Mouse (Mus musculus) lung, adult 2 months (tissue): Measurements from ENCODE around the gene Slc38a3. TPM values are rescaled to one million over a fixed set of nuclear protein-coding genes. Genes with fewer than 3 reads are reported as not detected.

ENCODE experiments used
- DNase-seq: peaks from one replicate; pipeline ENCODE4 v3.0.0; 2022
- H3K4me1 ChIP-seq: fragments of 200-500 bp; 2 replicates; pipeline ENCODE4 v1.6.1; 2011; ENCODE audit warnings: low read length; ENCODE audit not compliant: control insufficient read depth, insufficient read depth
- H3K4me3 ChIP-seq: fragments of 200-500 bp; replicated peaks from 2 replicates; pipeline ENCODE3; 2011; ENCODE audit warnings: low read depth, mild to moderate bottlenecking, control low read depth, low read length; ENCODE audit errors: extremely low read depth
- CTCF ChIP-seq: fragments of 200-500 bp; IDR thresholded peaks from 2 replicates; pipeline ENCODE4 v1.5.1; 2011; ENCODE audit warnings: mild to moderate bottlenecking, low read length, control low read depth; ENCODE audit not compliant: insufficient read depth
- POLR2A ChIP-seq: fragments of 200-500 bp; IDR thresholded peaks from 2 replicates; pipeline ENCODE4 v1.6.1; 2011; ENCODE audit warnings: low read depth, mild to moderate bottlenecking, control low read depth, low read length, borderline replicate concordance; ENCODE audit errors: extremely low read depth
- WGBS: fragments of 180-500 bp; shearing (Covaris S2); methylation state at CpG from one replicate; pipeline ENCODE4 v1.1.7; 2018; 5-methylcytosine and 5-hydroxymethylcytosine counted together
- polyA plus RNA-seq: library from polyadenylated mRNA; depleted of rRNA; stranded (reverse); fragments of >200 nt; gene quantifications from 2 replicates; pipeline ENCODE4 v1.2.3, GENCODE M21; 2012

Slc38a3 gene
- polyA plus RNA-seq, 1 experiment: 16.1 TPM

DNA sequence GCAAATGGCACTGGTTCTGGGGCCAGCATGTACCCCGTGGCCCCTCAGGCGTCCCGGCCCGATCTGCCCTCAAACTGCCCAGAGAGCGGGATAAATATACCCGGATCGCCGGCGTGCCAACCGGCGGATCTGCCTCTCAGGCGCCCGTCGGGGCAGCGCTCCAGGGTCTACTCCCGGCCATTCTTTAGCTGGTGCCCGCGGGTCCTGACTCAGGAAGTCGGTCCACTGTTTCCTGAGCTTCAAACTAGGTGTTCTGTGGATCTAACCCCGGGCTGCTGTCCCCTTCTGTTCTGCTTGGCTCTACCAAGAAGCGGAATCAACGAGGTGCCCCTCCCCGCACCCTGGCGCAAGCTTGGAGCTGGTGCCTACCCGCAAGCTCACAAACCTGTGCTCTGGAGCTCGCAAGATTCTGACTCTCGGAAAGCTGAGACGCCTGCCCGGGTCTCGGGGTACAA lies 2.6 kb downstream of the Slc38a3 start:
- WGBS: 2% methylated on average over 30 of the region's 30 CpGs
- TF ChIP-seq CTCF: no peak
- no peak for TF ChIP-seq POLR2A
- H3K4me1 ChIP-seq: peaks cover 3% of the 10 kb centered on the region; the same call in 1 of the 2 replicates
- H3K4me3 ChIP-seq: no peak overlapping the region
- no peak for DNase-seq

DNA sequence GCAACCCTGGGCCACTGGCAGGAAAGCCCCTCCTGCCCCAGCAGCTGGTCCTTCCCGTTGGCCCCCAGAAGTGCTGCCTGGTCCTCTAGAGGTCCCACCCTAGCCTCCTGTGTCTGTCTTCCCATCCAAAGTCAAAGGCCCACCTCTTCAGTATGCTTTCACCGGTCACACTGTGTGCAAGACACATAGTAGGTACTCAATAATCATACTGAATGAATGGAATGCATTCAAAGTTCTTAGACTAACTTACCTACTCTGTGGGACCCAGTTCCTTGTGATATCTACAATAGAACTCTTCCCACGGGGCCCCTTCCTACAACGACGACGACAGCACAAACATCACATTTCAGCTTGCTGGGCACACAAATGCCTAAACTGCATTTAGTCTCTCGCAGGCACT lies 4.0 kb downstream of the Slc38a3 start:
- DNase-seq: no peak
- H3K4me1 ChIP-seq: peaks cover 3% of the 10 kb centered on the region; the same call in 1 of the 2 replicates
- whole genome bisulfite sequencing: 77% methylated on average over 7 of the region's 7 CpGs
- no peak overlapping the region for H3K4me3 ChIP-seq
- TF ChIP-seq POLR2A (no peak), CTCF (no peak)

DNA sequence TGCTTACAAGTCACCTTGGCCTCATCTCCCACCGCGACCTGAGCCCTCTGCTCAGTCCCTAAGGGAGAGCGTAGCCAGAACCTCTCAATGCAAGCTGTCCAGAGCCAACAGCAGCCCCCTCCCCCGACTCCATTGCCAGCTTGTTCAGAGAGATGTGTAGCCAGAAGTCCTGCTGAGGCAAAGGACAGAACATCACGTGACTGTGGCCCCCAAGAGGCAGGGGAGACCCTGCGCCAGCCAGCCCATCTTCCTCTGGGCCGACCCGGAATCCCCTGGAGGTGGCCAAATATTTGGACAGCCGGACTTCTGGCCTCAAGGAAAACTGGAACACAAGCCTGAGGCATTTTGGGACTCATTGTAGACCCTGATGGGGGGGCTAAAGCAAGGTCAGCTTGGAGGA lies 5.8 kb downstream of the Slc38a3 start:
- Histone ChIP-seq H3K4me1 (peaks cover 3% of the 10 kb centered on the region; the same call in 1 of the 2 replicates), H3K4me3 (no peak overlapping the region)
- DNase-seq: no peak
- TF ChIP-seq POLR2A: no peak
- TF ChIP-seq CTCF: no peak
- WGBS: 70% methylated on average over 9 of the region's 9 CpGs

DNA sequence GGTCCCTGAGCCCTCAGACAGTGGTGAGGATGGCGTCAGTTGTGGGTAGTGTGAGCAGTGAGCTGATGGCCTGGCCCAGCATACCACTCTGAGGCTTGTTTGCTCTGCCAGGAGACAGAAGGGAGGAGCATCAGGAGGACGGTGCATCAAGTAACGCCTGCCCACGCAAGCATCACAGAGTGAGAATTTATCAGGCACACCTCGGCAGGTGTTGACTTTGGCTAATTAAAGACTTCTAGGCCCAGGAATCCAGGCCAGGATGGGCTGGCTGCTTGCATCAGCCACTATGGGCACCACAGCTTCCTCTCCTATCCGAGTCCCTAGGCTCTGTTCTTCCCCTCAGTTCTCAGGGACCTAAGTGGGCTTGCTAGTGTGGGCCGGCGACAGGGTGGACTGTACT lies 7.0 kb downstream of the Slc38a3 start:
- Histone ChIP-seq H3K4me3 (no peak overlapping the region), H3K4me1 (peaks cover 3% of the 10 kb centered on the region; the same call in 1 of the 2 replicates)
- WGBS: 82% methylated on average over 8 of the region's 8 CpGs
- TF ChIP-seq POLR2A (no peak), CTCF (no peak)
- DNase-seq: no peak

DNA sequence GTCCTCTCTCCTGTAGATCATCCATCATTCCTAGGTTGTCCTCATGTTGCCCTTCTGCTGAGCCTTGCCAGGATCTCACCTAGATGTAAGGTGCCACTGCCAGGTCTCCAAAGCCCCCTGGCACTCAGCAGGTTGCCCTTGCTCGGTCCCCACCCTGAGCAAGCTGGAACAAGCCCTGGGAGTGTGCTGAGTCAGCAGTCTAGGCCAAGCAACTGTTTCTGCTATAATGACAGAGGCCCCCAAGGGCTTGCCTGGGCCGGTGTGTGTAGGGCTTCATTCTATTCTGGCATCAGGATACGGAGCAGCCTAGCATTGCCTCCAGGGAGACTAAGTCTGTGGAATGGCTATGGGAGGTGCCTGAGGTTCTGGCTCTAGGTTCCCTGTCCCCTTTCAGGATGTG lies 8.6 kb downstream of the Slc38a3 start:
- no peak for DNase-seq
- TF ChIP-seq CTCF: no peak
- TF ChIP-seq POLR2A: no peak
- 76% methylated on average over 3 of the region's 3 CpGs for WGBS
- Histone ChIP-seq H3K4me3 (no peak overlapping the region), H3K4me1 (no peaks in the 10 kb centered on the region)

DNA sequence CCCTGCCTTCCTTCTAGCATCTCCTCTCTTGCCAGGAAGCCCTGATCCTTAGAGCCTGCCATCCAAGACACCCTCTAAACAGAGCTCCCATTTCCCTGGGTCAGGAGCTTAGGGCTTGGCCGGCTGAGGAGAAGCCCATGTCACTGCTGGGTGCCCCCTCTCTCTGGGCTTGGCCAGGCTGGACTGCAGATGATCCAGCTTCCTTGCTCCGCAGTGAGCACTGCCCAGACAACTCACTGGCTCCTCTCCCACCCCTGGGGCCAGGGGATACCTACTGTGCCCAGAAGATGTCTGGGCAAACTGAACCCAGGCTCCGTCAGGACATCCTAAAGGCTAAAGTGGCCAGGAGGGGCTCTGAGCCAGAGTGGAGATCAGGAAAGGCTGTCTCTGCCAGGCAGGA lies 9.4 kb downstream of the Slc38a3 start:
- WGBS: 84% methylated on average over 3 of the region's 3 CpGs
- Histone ChIP-seq H3K4me3 (no peak overlapping the region), H3K4me1 (no peaks in the 10 kb centered on the region)
- no peak for DNase-seq
- TF ChIP-seq POLR2A (no peak), CTCF (no peak)

DNA sequence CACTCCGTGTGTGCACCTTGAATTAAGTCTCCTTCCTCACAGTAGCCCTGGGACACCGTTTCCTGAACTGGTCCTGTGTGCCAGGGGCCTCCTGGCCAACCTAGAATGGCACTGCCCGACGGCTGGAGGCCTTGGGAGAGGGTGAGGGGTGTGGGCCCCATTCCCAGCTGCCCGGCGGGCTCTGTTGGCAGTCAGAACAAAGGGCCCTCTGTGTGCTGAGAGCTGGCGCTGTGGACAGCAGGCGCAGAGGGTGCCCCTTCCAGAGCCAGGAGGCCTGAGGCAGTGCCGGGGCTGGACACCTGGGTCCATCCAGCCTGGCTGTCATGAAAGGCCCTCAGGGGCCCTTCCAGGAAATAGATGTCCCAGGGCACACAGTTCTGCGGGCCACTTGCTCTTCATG lies 9.8 kb downstream of the Slc38a3 start:
- no peak overlapping the region for H3K4me3 ChIP-seq
- DNase-seq: no peak
- 79% methylated on average over 10 of the region's 10 CpGs for WGBS
- no peaks in the 10 kb centered on the region for H3K4me1 ChIP-seq
- TF ChIP-seq CTCF (no peak), POLR2A (no peak)

DNA sequence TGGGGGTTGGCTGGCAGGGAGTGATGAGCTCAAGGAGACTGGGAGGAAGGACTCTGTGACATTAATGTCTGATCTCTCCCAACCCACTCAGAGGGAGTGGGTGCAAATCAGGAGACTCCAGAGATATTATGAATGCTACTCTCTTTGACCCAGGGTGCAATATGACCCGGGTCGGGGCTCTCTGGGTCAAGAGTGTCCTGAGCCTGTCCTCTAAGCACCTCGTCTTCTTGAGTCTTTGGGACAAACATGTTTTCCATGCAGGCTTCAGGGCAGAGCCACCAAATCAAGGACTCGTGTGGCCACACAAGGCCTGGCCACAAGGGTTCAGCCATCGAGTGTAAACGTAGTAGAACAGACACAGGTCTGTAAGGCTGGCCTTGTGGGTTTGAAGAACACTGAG lies 11.2 kb downstream of the Slc38a3 start:
- DNase-seq: no peak
- H3K4me1 ChIP-seq: no peaks in the 10 kb centered on the region
- TF ChIP-seq POLR2A (no peak), CTCF (no peak)
- WGBS: 93% methylated on average over 6 of the region's 6 CpGs
- H3K4me3 ChIP-seq: no peak overlapping the region

DNA sequence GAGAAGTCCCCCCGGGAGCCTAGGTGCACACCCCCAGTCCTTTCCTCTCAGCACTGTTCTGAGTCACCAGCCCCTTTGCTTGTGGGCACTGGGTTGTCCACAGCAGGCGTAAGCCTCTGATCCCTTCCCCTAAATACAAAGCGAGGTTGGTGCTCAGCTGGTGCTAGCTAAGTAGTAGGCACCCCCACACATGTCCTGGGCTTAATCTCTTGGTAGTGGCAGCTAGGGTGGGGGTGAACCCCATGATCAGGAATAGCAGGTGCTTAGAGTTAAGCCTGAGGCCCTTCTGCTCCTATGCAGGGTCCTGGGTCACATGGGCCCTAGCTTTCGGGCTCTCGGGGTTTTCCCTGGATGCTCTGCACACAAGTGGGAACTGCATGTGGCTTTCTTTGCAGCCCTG lies 12.2 kb downstream of the Slc38a3 start:
- H3K4me1 ChIP-seq: no peaks in the 10 kb centered on the region
- 91% methylated on average over 5 of the region's 5 CpGs for WGBS
- no peak for DNase-seq
- TF ChIP-seq POLR2A: no peak
- no peak for TF ChIP-seq CTCF
- H3K4me3 ChIP-seq: no peak overlapping the region

DNA sequence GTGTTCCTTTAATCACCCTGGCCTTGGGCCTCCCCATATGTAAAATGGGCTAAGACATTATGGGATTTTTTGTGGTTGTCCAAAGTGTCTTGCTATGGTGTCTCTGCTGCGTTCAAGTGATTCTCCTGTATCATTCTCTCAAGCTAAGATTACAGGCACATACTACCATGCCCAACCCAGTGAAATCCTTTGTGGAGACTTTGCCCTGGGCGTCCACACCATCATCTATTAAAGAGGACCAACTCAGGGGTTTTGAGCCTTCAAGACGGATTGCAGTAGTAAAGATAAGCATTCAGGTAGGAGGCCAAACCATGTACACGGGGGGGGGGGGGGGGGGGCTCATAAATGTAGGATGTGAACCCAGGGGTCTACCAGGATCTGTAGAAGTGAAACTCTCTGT lies 14.7 kb downstream of the Slc38a3 start:
- Histone ChIP-seq H3K4me1 (no peaks in the 10 kb centered on the region), H3K4me3 (no peak overlapping the region)
- TF ChIP-seq CTCF (no peak), POLR2A (no peak)
- no peak for DNase-seq
- 87% methylated on average over 4 of the region's 4 CpGs for WGBS

DNA sequence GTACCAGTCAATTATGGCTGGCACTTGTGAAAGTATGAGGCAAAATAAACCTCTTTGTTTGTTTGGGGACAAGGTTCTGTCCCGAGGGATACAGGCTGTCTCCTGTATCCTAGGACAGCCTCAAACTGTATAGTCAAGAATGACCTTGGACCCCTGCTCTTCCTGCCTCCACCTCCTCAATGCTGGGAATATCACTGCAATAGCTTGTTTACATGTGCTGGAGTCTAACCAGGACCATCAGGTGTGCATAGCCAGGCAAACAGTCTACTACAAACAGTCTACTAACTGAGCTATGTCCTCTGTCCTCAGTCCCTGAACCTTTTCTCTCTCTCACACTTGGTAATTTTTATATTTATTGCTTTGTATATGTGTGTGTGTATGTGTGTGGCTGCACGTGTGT lies 15.9 kb downstream of the Slc38a3 start:
- Histone ChIP-seq H3K4me1 (no peaks in the 10 kb centered on the region), H3K4me3 (no peak overlapping the region)
- DNase-seq: no peak
- WGBS: 58% methylated on average over 2 of the region's 2 CpGs
- no peak for TF ChIP-seq CTCF
- TF ChIP-seq POLR2A: no peak
